Mouse (Mus musculus) heart, embryonic 16.5 days (tissue): ENCODE measurements around the gene Miip. TPM values are rescaled to one million over a fixed set of nuclear protein-coding genes. Genes with fewer than 3 reads are reported as not detected.
"Not testable (repeated sequence)": the region's sequence is repeated elsewhere in the genome, so short reads cannot be mapped to it uniquely, and the experiment has no call there.

ENCODE experiments used
- ATAC-seq: fragments of 200-750 bp; cut with Nextera tagmentation; replicated peaks from 2 replicates; pipeline ENCODE4 v1.8.0; 2017; ENCODE audit warnings: moderate number of reproducible peaks; ENCODE audit not compliant: insufficient read depth, low FRiP score; ENCODE audit errors: extremely low read depth
- H3K27ac ChIP-seq: fragments of 300-500 bp; sonication (generic); 2 replicates; pipeline ENCODE4 v1.5.1; 2014; ENCODE audit warnings: mild to moderate bottlenecking, low read length, control low read depth, moderate library complexity
- H3K27me3 ChIP-seq: fragments of 300-500 bp; sonication (generic); 2 replicates; pipeline ENCODE4 v1.6.1; 2014; ENCODE audit warnings: low read length, mixed read lengths; ENCODE audit not compliant: control insufficient read depth, insufficient read depth
- H3K36me3 ChIP-seq: fragments of 300-500 bp; sonication (generic); 2 replicates; pipeline ENCODE4 v1.6.1; 2014; ENCODE audit not compliant: control insufficient read depth, insufficient read depth
- H3K4me1 ChIP-seq: fragments of 300-500 bp; sonication (generic); 2 replicates; pipeline ENCODE4 v1.6.1; 2014; ENCODE audit warnings: low read length, mixed read lengths; ENCODE audit not compliant: control insufficient read depth, insufficient read depth
- H3K4me2 ChIP-seq: fragments of 300-500 bp; sonication (generic); 2 replicates; pipeline ENCODE4 v1.6.1; 2014; ENCODE audit warnings: low read depth, mild to moderate bottlenecking, control low read depth, low read length
- H3K4me3 ChIP-seq: fragments of 300-500 bp; sonication (generic); 2 replicates; pipeline ENCODE4 v1.5.1; 2014; ENCODE audit warnings: mild to moderate bottlenecking, control low read depth, low read length
- H3K9ac ChIP-seq: fragments of 300-500 bp; sonication (generic); 2 replicates; pipeline ENCODE4 v1.6.1; 2014; ENCODE audit warnings: low read length, control low read depth
- H3K9me3 ChIP-seq: fragments of 300-500 bp; sonication (generic); replicated peaks from 2 replicates; pipeline ENCODE4 v1.6.1; 2016; ENCODE audit warnings: low read length; ENCODE audit not compliant: control insufficient read depth
- WGBS: fragments of 180-500 bp; shearing (Covaris S2); extraction: QIAGEN DNeasy Blood & Tissue Kit; methylation state at CpG from one replicate; pipeline ENCODE4 v1.1.7; 2014; 5-methylcytosine and 5-hydroxymethylcytosine counted together
- polyA plus RNA-seq: library from polyadenylated mRNA; unstranded; fragments of >200 nt; fragmentation: Nextera tagmentation; extraction: Ambion mirVana; gene quantifications from 2 replicates; pipeline ENCODE4 v1.2.1, GENCODE M21; 2015

Gene Miip
- polyA plus RNA-seq, 1 experiment from 2014 or later = 33.9 TPM

DNA sequence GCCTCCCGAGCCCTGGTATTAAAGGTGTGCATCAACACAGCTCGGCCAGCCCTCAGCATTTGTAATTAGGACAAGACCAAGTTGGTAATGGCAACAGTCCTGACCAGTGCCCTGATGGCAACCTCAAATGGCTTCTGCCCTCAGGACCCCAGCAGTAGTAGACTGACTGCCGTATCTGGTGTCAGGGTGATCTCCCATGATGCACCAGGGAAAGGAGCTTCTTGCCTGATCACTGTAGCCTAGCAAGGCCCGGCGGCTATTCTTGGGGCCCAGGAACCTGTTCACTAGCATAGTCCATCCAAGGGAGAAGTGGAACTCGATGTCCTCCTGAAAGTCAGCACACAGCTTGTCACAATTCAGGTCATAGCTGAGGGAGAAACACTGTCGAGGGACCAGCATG is 13.2 kb upstream of the Miip start:
- 92% methylated on average over 7 of the region's 7 CpGs for WGBS
- Histone ChIP-seq H3K27me3 (no peaks in the 10 kb centered on the region), H3K4me3 (no peak overlapping the region), H3K36me3 (peaks cover 89% of the 10 kb centered on the region), H3K4me2 (no peak overlapping the region), H3K27ac (no peak overlapping the region), H3K9ac (no peak overlapping the region), H3K9me3 (no peaks in the 10 kb centered on the region), H3K4me1 (no peaks in the 10 kb centered on the region)
- ATAC-seq = no peak

DNA sequence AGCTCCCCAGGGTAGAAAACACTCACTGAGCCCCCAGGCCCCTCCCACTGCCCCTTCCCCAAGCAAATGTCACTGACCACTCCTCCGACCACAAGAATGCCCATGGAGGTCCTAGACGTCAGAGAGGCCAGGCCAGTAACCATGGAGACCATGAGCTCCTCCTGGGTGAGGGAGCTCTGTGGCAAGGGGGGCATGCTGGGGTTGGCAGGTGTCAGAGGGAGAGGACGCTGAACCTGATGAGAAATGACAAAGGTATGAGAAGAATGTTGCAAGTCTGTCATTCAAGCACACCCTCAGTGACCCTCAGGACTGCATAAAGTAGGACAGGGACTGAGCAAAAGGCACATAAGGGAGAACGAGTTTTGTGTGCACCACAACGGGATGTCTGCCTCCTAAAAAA is 11.2 kb upstream of the Miip start:
- ATAC-seq = no peak
- Histone ChIP-seq H3K4me3 (no peak overlapping the region), H3K36me3 (peaks cover 81% of the 10 kb centered on the region), H3K4me2 (no peak overlapping the region), H3K27ac (no peak overlapping the region), H3K9me3 (no peaks in the 10 kb centered on the region), H3K4me1 (no peaks in the 10 kb centered on the region), H3K9ac (no peak overlapping the region), H3K27me3 (no peaks in the 10 kb centered on the region)
- WGBS = 40% methylated on average over 5 of the region's 5 CpGs

DNA sequence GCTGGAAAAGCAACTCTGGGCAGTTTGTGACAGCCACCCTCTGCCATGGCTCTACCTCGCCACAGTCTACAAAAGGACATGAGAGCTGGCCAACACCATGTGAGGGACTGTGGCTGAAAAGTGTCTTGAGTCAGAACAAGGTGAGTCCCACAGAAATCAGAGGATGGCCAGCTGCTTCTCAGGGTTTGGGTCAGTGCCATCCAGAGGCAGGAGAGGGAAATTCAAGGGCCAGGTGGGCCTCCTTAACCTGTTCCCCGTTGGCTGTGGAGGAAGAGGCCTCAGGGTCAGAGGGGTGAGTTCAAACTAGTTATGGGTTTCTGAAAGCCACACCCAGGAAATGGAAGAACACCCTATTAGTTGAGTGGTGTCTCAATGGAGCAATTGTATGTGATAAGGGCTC is 10.8 kb upstream of the Miip start:
- no peak for ATAC-seq
- Histone ChIP-seq H3K27me3 (no peaks in the 10 kb centered on the region), H3K9ac (no peak overlapping the region), H3K4me1 (no peaks in the 10 kb centered on the region), H3K27ac (no peak overlapping the region), H3K4me3 (no peak overlapping the region), H3K4me2 (no peak overlapping the region), H3K9me3 (no peaks in the 10 kb centered on the region), H3K36me3 (peaks cover 82% of the 10 kb centered on the region)
- 70% methylated on average over 2 of the region's 2 CpGs for WGBS

DNA sequence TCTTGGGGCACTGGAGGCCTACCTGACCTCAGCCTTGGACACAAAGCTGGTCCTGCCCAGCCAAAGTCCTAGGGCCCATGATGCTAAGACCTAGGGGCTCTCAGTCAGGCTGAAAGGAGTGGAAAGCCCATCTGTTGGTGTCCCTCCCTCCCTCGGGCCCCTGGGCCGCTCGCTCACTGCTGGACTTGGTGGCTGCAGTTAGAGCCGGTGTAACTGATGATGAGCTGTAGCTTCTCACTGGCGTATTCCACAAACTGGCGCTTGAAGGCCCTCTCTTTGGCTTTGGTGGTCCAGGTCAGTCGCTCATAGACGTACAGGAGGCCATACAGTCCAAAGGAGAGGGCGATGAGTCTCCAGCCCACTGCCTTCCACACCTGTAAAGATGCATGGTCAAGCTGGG is 9.9 kb upstream of the Miip start:
- H3K27me3 ChIP-seq = no peaks in the 10 kb centered on the region
- H3K27ac ChIP-seq = no peak overlapping the region
- no peak for ATAC-seq
- WGBS = 94% methylated on average over 9 of the region's 9 CpGs
- no peaks in the 10 kb centered on the region for H3K4me1 ChIP-seq
- H3K4me3 ChIP-seq = no peak overlapping the region
- H3K36me3 ChIP-seq = peaks cover 82% of the 10 kb centered on the region
- no peak overlapping the region for H3K9ac ChIP-seq
- no peak overlapping the region for H3K4me2 ChIP-seq
- no peaks in the 10 kb centered on the region for H3K9me3 ChIP-seq

DNA sequence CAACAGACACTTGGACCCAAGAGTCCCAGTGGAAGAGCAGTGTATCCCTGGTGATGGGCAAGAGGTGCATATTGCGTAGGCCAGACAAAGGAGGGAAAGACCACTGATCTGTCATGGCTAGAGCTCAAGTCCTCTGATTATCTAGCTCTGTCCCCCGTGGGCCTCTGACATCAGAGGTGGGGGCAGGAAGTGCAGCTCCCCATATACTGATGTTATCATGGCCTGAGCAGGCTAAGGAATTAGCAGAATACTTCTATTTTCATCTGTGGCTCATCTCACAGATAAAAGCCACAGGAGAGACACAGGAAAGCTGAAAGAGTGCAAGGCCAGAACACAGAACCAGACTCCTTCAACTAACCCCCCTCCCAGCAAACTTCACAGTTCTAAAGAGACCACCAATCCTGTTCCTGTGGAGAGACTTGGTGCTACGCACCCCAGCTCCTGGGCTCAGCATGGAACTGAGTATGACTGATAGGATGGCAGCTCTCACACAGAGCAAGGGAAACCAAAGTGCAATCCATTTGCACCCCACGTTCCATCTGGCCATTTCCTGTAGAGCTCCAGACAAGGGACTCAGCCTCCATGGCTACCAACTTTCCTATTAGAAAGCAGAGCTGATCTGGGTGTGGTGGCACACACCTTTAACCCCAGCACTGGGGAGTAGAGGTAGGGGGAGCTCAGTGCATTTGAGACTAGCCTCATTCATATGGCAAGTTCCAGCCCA is 7.4 kb upstream of the Miip start:
- 74% methylated on average over 4 of the region's 4 CpGs for WGBS
- Histone ChIP-seq H3K27ac (no peak overlapping the region), H3K4me2 (no peak overlapping the region), H3K9me3 (no peaks in the 10 kb centered on the region), H3K27me3 (no peaks in the 10 kb centered on the region), H3K4me1 (peaks cover 7% of the 10 kb centered on the region), H3K9ac (no peak overlapping the region), H3K4me3 (no peak overlapping the region), H3K36me3 (peaks cover 76% of the 10 kb centered on the region)
- no peak for ATAC-seq

DNA sequence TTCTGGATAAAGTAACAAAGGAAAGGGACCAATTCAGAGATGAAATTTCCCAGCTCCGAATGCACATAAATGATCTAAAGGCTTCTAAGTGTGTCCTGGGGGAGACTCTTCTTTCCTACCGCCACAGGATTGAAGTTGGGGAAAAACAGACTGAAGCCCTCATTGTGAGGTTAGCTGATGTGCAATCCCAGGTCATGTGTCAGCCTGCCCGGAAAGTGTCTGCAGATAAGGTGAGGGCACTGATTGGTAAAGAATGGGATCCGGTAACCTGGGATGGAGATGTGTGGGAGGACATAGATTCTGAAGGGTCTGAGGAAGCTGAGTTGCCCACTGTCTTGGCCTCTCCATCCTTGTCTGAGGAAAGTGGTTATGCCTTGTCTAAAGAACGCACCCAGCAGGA is 622 bp upstream of the Miip start:
- peak overlapping the region; percentile 86 for H3K27ac ChIP-seq
- H3K9ac ChIP-seq = peak overlapping the region; percentile 77
- no peaks in the 10 kb centered on the region for H3K9me3 ChIP-seq
- peak overlapping the region; percentile 85 for H3K4me2 ChIP-seq
- 3% methylated on average over 5 of the region's 5 CpGs for WGBS
- peaks cover 30% of the 10 kb centered on the region for H3K36me3 ChIP-seq
- peak overlapping the region; percentile 93 for H3K4me3 ChIP-seq
- no peaks in the 10 kb centered on the region for H3K27me3 ChIP-seq
- no peak for ATAC-seq
- peaks cover 29% of the 10 kb centered on the region for H3K4me1 ChIP-seq

DNA sequence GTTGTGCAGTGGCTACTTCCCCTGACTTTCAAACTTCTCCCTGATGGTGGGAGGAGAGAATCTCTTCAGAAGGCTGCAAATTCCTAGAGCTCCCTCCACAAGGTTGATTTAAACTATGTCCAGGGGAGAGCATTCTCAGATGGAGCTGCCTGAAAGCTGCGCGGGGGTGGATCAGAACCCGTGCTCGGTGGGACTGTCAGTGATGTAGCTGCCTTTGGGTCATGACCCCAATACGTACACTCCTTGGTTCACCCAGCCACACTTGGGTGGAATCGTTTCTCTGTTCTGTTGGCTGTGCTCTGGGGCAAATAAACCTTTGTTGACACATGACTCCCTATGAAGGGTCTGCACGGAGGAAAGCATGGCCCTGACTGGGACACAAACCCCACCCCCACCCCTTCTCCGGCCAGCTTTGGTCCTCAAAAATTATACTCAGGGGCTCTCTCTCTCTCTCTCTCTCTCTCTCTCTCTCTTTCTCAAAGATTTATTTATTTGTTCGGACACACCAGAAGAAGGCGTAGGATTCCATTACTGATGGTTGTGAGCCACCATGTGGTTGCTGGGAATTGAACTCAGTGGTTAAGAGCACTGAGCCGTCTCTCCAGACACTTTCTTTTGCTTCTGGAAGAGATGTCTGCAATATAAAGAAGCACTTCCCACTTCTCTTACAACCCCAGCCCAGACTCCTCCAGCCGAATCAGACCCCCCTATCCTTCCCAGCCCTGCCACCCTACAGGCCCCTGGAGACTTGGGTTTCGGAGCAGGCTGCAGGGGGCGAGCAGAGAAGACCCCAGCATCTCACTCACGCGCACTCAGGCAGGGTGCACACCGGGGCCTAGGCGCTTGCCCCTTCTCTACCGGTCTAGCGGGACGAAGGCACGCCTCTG is 810 bp downstream of the Miip start:
- peak; percentile 1; the same call in 1 of the 2 replicates for ATAC-seq
- 6% methylated on average over 22 of the region's 22 CpGs for WGBS

DNA sequence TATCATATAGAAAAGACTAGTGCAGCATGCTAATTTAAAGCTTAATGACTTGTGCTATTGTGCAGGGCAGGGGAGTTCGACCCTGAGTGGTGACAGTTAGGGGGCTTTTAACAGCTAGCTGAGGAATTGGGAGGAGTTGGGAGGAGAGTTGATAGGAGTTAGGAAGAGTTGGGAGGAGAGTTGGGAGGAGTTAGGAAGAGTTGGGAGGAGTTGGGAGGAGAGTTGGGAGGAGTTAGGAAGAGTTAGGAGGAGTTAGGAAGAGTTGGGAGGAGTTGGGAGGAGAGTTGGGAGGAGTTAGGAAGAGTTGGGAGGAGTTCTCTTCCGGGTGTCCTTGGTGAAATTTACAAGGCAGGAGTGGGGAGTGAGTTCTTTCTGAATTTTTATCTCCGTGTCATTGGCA is 1.8 kb downstream of the Miip start:
- not testable (repeated sequence) for H3K9ac ChIP-seq, H3K27ac ChIP-seq, H3K27me3 ChIP-seq, H3K9me3 ChIP-seq, H3K4me3 ChIP-seq, ATAC-seq, H3K4me2 ChIP-seq
- Histone ChIP-seq H3K4me1 (peaks cover 22% of the 10 kb centered on the region), H3K36me3 (peaks cover 28% of the 10 kb centered on the region)
- 39% methylated on average over 3 of the region's 3 CpGs for WGBS

More for the DNA sequence above, 810 bp downstream of the Miip start:
- Histone ChIP-seq H3K4me3 (peak overlapping the region; percentile 93), H3K9ac (peak overlapping the region; percentile 89), H3K36me3 (peaks cover 24% of the 10 kb centered on the region), H3K27me3 (no peaks in the 10 kb centered on the region), H3K27ac (peak overlapping the region; percentile 87), H3K4me1 (peaks cover 26% of the 10 kb centered on the region), H3K4me2 (peak overlapping the region; percentile 76), H3K9me3 (no peaks in the 10 kb centered on the region)

DNA sequence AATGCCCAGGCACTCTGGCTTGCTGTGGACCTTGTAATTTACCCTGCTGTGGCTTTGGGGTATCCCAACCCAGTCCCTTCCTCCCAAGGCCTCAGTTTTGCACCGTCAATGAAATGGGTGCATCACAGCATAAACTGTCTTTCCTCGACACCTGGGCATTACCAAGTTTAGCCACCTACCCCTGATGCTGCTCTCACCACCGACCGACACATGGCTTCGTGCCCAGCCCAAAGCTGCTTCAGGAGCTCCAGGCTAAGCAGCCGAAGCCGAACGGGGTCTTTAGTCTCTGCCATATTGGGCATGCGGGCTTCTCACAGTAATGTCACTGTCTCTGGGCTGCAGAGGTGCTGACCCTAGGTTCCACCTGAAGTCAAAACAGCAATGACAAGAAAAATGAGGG is 2.6 kb downstream of the Miip start:
- H3K4me3 ChIP-seq = no peak overlapping the region
- peaks cover 22% of the 10 kb centered on the region for H3K4me1 ChIP-seq
- H3K27ac ChIP-seq = no peak overlapping the region
- no peak overlapping the region for H3K9ac ChIP-seq
- WGBS = 96% methylated on average over 9 of the region's 9 CpGs
- H3K9me3 ChIP-seq = no peaks in the 10 kb centered on the region
- H3K36me3 ChIP-seq = peaks cover 29% of the 10 kb centered on the region
- H3K27me3 ChIP-seq = no peaks in the 10 kb centered on the region
- ATAC-seq = no peak
- no peak overlapping the region for H3K4me2 ChIP-seq
